Mouse (Mus musculus) lung, postnatal 0 days (tissue): Measurements from ENCODE around the gene Reep6. TPM values are rescaled to one million over a fixed set of nuclear protein-coding genes. Genes with fewer than 3 reads are reported as not detected.

ENCODE experiments used
- ATAC-seq: fragments of 200-750 bp; cut with Nextera tagmentation; 2 replicates; pipeline ENCODE4 v1.8.0; 2017; ENCODE audit warnings: moderate library complexity
- DNase-seq: peaks from one replicate; pipeline ENCODE4 v3.0.0-alpha.2; 2016; ENCODE audit warnings: low spot score
- H3K27ac ChIP-seq: fragments of 300-500 bp; sonication (generic); 2 replicates; pipeline ENCODE4 v1.5.1; 2014; ENCODE audit warnings: antibody characterized with exemption, mild to moderate bottlenecking, low read length, mixed read lengths
- H3K27me3 ChIP-seq: fragments of 300-500 bp; sonication (generic); replicated peaks from 2 replicates; pipeline ENCODE4 v1.6.1; 2014; ENCODE audit warnings: low read length, mixed read lengths; ENCODE audit not compliant: insufficient read depth
- H3K36me3 ChIP-seq: fragments of 300-500 bp; sonication (generic); 2 replicates; pipeline ENCODE4 v1.6.1; 2014; ENCODE audit warnings: low read length, mixed read lengths; ENCODE audit not compliant: insufficient read depth
- H3K4me1 ChIP-seq: fragments of 300-500 bp; sonication (generic); 2 replicates; pipeline ENCODE4 v1.6.1; 2014; ENCODE audit warnings: antibody characterized with exemption, low read depth, low read length, mixed read lengths; ENCODE audit not compliant: insufficient read depth
- H3K4me2 ChIP-seq: fragments of 300-500 bp; sonication (generic); replicated peaks from 2 replicates; pipeline ENCODE4 v1.6.1; 2014; ENCODE audit warnings: low read depth, mild to moderate bottlenecking, low read length, moderate library complexity, mixed read lengths
- H3K4me3 ChIP-seq: fragments of 300-500 bp; sonication (generic); 2 replicates; pipeline ENCODE4 v1.5.1; 2014; ENCODE audit warnings: low read depth, low read length
- H3K9ac ChIP-seq: fragments of 300-500 bp; sonication (generic); replicated peaks from 2 replicates; pipeline ENCODE4 v1.6.1; 2014; ENCODE audit warnings: low read depth, mild to moderate bottlenecking
- H3K9me3 ChIP-seq: fragments of 300-500 bp; sonication (generic); 2 replicates; pipeline ENCODE4 v1.6.1; 2016; ENCODE audit warnings: low read length, mixed read lengths
- CTCF ChIP-seq: IDR thresholded peaks from 2 replicates; pipeline ENCODE4 v1.5.1; 2016; ENCODE audit warnings: antibody characterized with exemption, mild to moderate bottlenecking
- EP300 ChIP-seq: IDR thresholded peaks from 2 replicates; pipeline ENCODE4 v1.6.1; 2016; ENCODE audit warnings: antibody characterized with exemption, mild to moderate bottlenecking, control low read depth
- WGBS: fragments of 180-500 bp; shearing (Covaris S2); extraction: QIAGEN DNeasy Blood & Tissue Kit; methylation state at CpG from one replicate; pipeline ENCODE4 v1.1.7; 2014; 5-methylcytosine and 5-hydroxymethylcytosine counted together
- polyA plus RNA-seq: library from polyadenylated mRNA; unstranded; fragments of >200 nt; fragmentation: Nextera tagmentation; extraction: Ambion mirVana; gene quantifications from 2 replicates; pipeline ENCODE4 v1.2.1, GENCODE M21; 2015

Reep6 gene
- polyA plus RNA-seq, 1 experiment from 2014 or later, result 17.6 TPM

DNA sequence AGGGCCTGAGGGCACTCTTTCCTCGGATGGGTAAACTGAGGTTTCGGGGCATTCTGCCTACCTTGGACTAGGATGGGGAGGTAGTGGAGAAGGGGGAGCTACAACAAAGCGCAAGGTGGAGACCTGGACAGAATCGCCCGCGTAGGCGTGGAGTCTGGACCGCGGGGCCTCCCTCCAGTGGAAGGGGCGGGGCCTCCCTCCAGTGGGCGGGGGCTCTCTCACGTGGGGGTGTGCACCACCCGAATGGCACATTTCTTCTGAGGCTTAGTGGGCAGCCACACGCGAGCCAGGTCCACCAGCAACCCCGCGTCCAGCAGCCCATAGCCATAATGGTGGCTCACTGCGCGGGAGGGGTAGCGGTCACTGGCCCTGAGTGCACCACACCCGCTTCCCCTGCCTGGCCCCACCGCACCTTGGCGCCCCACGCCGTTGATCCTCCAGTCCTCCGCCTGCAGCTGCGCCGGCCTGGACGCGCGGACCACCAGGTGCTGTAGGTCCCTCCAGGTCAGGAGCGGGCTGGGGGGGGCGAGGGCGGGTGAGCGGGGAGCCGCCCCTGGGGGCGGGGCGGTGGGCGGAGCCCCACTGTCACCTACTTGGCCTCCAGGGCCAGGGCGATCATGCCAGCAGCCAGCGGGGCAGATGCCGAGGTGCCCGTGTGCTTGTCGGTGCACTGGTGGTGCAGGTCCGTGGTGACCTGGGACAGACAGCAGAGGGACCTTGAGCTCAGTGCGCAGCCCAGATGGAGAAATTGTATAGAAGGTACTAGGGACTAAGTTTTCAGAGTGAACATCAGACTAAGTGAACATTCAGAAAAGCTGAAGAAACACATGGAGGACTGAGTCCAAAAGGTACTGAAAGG is 6.3 kb upstream of the Reep6 start:
- 4% methylated on average over 42 of the region's 46 CpGs for WGBS
- TF ChIP-seq CTCF, result no peak; the same call in 1 of the 2 replicates
- no peak for TF ChIP-seq EP300
- Histone ChIP-seq H3K4me1 (peaks cover 20% of the 10 kb centered on the region), H3K9ac (peak overlapping the region; percentile 23; the same call in 1 of the 2 replicates), H3K4me3 (peak overlapping the region; percentile 55), H3K36me3 (no peaks in the 10 kb centered on the region), H3K27me3 (no peaks in the 10 kb centered on the region), H3K4me2 (peak overlapping the region; percentile 96), H3K9me3 (no peaks in the 10 kb centered on the region), H3K27ac (peak overlapping the region; percentile 33)
- DNase-seq (peak; percentile 56), ATAC-seq (peak; percentile 74)

DNA sequence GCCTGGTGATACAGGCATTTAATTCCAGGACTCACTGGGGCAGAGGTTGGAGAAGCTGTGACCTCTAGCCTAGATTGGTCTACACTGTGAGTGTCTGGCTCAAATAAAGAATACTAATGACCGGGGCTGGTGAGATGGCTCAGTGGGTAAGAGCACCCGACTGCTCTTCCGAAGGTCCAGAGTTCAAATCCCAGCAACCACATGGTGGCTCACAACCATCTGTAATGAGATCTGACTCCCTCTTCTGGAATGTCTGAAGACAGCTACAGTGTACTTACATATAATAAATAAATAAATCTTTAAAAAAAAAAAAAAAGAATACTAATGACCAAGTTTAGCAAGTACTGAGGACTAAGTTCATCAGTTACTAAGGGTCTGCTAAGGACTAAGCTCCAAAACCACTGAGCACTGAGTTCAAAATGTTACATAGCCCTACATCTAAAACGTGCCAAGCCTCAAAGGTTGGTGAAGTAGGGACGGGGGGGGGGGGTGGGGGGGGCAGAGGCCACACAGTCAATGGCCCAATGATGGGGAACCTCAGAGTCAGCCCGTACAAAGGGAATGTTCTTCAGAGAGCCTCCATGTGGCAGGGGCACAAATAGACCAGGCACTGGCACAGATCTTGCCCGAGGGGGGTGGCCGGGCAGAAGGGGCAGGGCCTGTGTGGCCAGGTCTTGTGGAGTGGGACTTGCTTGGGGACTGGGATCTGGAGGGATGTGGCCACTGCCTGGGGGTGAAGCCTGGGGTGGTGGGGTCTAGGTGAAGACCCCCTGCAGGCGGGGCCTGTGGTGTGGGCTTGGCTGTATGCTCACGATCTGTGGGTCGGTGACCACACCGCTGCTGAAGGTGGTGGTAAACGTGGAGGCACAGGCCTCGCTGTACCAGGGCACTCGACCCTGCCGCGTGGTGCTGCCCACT is 5.4 kb upstream of the Reep6 start:
- DNase-seq, result no peak
- Histone ChIP-seq H3K27ac (no peak overlapping the region; the same call in 1 of the 2 replicates), H3K4me3 (no peak overlapping the region), H3K9ac (no peak overlapping the region), H3K27me3 (no peaks in the 10 kb centered on the region), H3K4me2 (peak overlapping the region; percentile 96; the same call in 1 of the 2 replicates), H3K36me3 (no peaks in the 10 kb centered on the region), H3K4me1 (peaks cover 17% of the 10 kb centered on the region), H3K9me3 (no peaks in the 10 kb centered on the region)
- WGBS, result 75% methylated on average over 17 of the region's 17 CpGs
- no peak for TF ChIP-seq EP300
- TF ChIP-seq CTCF, result no peak
- no peak for ATAC-seq

- no peak for ATAC-seq
- no peak overlapping the region for H3K9ac ChIP-seq
- H3K4me3 ChIP-seq, result no peak overlapping the region
- H3K4me1 ChIP-seq, result peaks cover 14% of the 10 kb centered on the region
- H3K27ac ChIP-seq, result no peak overlapping the region
- DNase-seq, result no peak
- no peaks in the 10 kb centered on the region for H3K27me3 ChIP-seq
- no peaks in the 10 kb centered on the region for H3K36me3 ChIP-seq
- TF ChIP-seq CTCF, result no peak
- H3K9me3 ChIP-seq, result no peaks in the 10 kb centered on the region
- WGBS, result 85% methylated on average over 21 of the region's 21 CpGs
- no peak overlapping the region for H3K4me2 ChIP-seq
These were observed 4.7 kb upstream of the Reep6 start for GRCm38 (mm10) chr10:80325045-80325444.

- ATAC-seq (no peak), DNase-seq (no peak)
- WGBS, result under 1% methylated on average over 32 of the region's 41 CpGs
- TF ChIP-seq CTCF (no peak), EP300 (no peak)
- H3K9ac ChIP-seq, result no peak overlapping the region
- no peaks in the 10 kb centered on the region for H3K36me3 ChIP-seq
- H3K9me3 ChIP-seq, result no peaks in the 10 kb centered on the region
- peak overlapping the region; percentile 40 for H3K4me3 ChIP-seq
- peak overlapping the region; percentile 78 for H3K4me2 ChIP-seq
- peak overlapping the region; percentile 16; the same call in 1 of the 2 replicates for H3K27ac ChIP-seq
- peaks cover 4% of the 10 kb centered on the region for H3K4me1 ChIP-seq
- H3K27me3 ChIP-seq, result no peaks in the 10 kb centered on the region; the same call in 1 of the 2 replicates
These were observed 331 bp downstream of the Reep6 start for GRCm38 (mm10) chr10:80330084-80330483.

DNA sequence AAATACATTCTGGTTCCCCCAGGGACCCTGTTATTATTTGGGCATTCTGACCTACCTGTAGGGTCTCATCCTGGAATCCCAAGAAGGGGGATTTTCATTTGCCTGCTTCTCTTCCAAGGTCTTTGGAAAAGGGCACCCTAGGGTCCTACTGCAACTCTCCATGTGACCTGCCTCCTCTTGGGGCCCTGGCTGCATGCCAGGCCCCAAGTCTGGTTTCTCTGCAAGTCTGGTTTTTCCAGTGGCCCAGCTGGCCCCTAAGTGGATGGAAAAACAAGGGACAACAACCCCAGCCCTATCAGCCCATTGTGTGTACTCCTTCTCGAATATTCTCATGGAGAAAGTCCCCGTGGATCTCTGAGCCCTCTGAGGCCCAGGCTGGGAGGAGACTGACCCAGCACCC is 1.1 kb downstream of the Reep6 start:
- H3K4me2 ChIP-seq, result peak overlapping the region; percentile 78
- no peaks in the 10 kb centered on the region for H3K36me3 ChIP-seq
- H3K27me3 ChIP-seq, result no peaks in the 10 kb centered on the region; the same call in 1 of the 2 replicates
- H3K4me3 ChIP-seq, result no peak overlapping the region
- ATAC-seq (no peak), DNase-seq (peak; percentile 49)
- H3K27ac ChIP-seq, result peak overlapping the region; percentile 51; the same call in 1 of the 2 replicates
- TF ChIP-seq EP300 (0 out of 2 replicates have a peak, but pooled peaks have one; percentile 25), CTCF (no peak)
- no peaks in the 10 kb centered on the region for H3K9me3 ChIP-seq
- WGBS, result 50% methylated on average over 2 of the region's 2 CpGs
- peaks cover 4% of the 10 kb centered on the region for H3K4me1 ChIP-seq
- H3K9ac ChIP-seq, result no peak overlapping the region
